Mouse (Mus musculus) bone marrow macrophage, adult 2 months (primary cell): ENCODE measurements around the gene Tnik.

Experiments
- CTCF ChIP-seq: IDR thresholded peaks from 2 replicates; pipeline ENCODE4 v1.5.1; 2012; ENCODE audit warnings: low read depth, mild to moderate bottlenecking, low read length, moderate library complexity
- POLR2A ChIP-seq: IDR thresholded peaks from 2 replicates; pipeline ENCODE4 v1.6.1; 2012; ENCODE audit warnings: mild to moderate bottlenecking, low read depth, low read length, borderline replicate concordance

DNA sequence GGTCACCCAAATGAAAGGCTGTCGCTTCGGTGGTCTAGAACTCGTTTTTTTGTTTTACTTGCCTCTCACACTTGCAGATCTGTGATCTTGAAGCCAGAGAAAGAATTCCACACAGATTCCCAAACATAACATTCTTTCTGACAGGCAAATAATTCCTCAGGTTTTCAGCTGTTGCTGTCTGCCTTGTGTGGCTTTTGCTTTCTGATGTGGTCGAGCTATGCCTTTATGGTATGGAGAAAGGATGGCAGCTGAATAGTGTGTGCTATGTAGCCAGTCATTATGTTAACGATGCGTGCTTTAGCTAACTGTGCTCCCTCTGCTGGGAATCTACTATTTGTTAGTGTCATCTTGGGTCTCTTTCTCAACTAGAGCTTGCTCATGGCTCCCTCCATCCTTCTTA, 158.8 kb downstream of the Tnik start:
- TF ChIP-seq CTCF = no peak
- TF ChIP-seq POLR2A = no peak
